Mouse (Mus musculus) erythroblast, embryonic 14.5 days (primary cell): ENCODE data around the gene Zc2hc1b. TPM values are rescaled to one million over a fixed set of nuclear protein-coding genes. Genes with fewer than 3 reads are reported as not detected.
"Not testable (repeated sequence)": the region's sequence is repeated elsewhere in the genome, so short reads cannot be mapped to it uniquely, and the experiment has no call there.

ENCODE experiments used
- H3K27me3 ChIP-seq: 2 replicates; pipeline ENCODE4 v1.6.1; 2012; ENCODE audit warnings: inconsistent platforms; ENCODE audit not compliant: control insufficient read depth
- H3K36me3 ChIP-seq: 2 replicates; pipeline ENCODE4 v1.6.1; 2012; ENCODE audit warnings: mild to moderate bottlenecking, inconsistent platforms; ENCODE audit not compliant: control insufficient read depth
- H3K4me1 ChIP-seq: 2 replicates; pipeline ENCODE4 v1.6.1; 2012; ENCODE audit warnings: inconsistent platforms; ENCODE audit not compliant: control insufficient read depth
- H3K4me3 ChIP-seq: replicated peaks from 2 replicates; pipeline ENCODE3; 2012; ENCODE audit warnings: moderate library complexity, mild to moderate bottlenecking, inconsistent platforms
- H3K9me3 ChIP-seq: 2 replicates; pipeline ENCODE4 v1.6.1; 2012; ENCODE audit warnings: low read length, inconsistent platforms, mixed read lengths; ENCODE audit not compliant: control insufficient read depth
- GATA1 ChIP-seq: IDR thresholded peaks from 2 replicates; pipeline ENCODE4 v1.6.1; 2012; ENCODE audit warnings: low read length, inconsistent platforms, mixed read lengths
- TAL1 ChIP-seq: IDR thresholded peaks from 3 replicates; pipeline ENCODE4 v1.6.1; 2012; ENCODE audit warnings: low read length, inconsistent platforms, mixed read lengths
- polyA plus RNA-seq: library from polyadenylated mRNA; stranded (reverse); fragments of >175 nt; gene quantifications from 2 replicates; pipeline ENCODE4 v1.2.3, GENCODE M21; 2012

Zc2hc1b gene
- polyA plus RNA-seq, 1 experiment: not detected

GRCm38 (mm10) chr10:13209061-13209460 is 31.2 kb upstream of the Zc2hc1b start:
- no peak overlapping the region for H3K4me3 ChIP-seq
- H3K36me3 ChIP-seq: no peaks in the 10 kb centered on the region
- no peaks in the 10 kb centered on the region for H3K4me1 ChIP-seq
- TF ChIP-seq TAL1 (no peak), GATA1 (no peak)
- no peaks in the 10 kb centered on the region for H3K9me3 ChIP-seq
- no peaks in the 10 kb centered on the region for H3K27me3 ChIP-seq

GRCm38 (mm10) chr10:13201741-13202293 is 24.0 kb upstream of the Zc2hc1b start:
- no peaks in the 10 kb centered on the region for H3K9me3 ChIP-seq
- H3K4me1 ChIP-seq: peaks cover 25% of the 10 kb centered on the region
- no peak for TF ChIP-seq TAL1
- peak; percentile 15; the same call in 1 of the 2 replicates for TF ChIP-seq GATA1
- peak overlapping the region; percentile 22 for H3K4me3 ChIP-seq
- H3K36me3 ChIP-seq: no peaks in the 10 kb centered on the region
- H3K27me3 ChIP-seq: no peaks in the 10 kb centered on the region

- H3K9me3 ChIP-seq: no peaks in the 10 kb centered on the region
- no peaks in the 10 kb centered on the region for H3K27me3 ChIP-seq
- no peaks in the 10 kb centered on the region for H3K36me3 ChIP-seq
- TF ChIP-seq GATA1: no peak
- no peak for TF ChIP-seq TAL1
- H3K4me3 ChIP-seq: no peak overlapping the region
- H3K4me1 ChIP-seq: peaks cover 25% of the 10 kb centered on the region
Measured at GRCm38 (mm10) chr10:13200862-13201261, 23.0 kb upstream of the Zc2hc1b start.

GRCm38 (mm10) chr10:13199234-13199633 is 21.4 kb upstream of the Zc2hc1b start:
- no peaks in the 10 kb centered on the region for H3K9me3 ChIP-seq
- H3K27me3 ChIP-seq: no peaks in the 10 kb centered on the region
- H3K4me3 ChIP-seq: no peak overlapping the region
- no peak for TF ChIP-seq GATA1
- no peak for TF ChIP-seq TAL1
- no peaks in the 10 kb centered on the region for H3K36me3 ChIP-seq
- peaks cover 25% of the 10 kb centered on the region for H3K4me1 ChIP-seq

- TF ChIP-seq GATA1: no peak
- no peak for TF ChIP-seq TAL1
- Histone ChIP-seq H3K36me3 (no peaks in the 10 kb centered on the region), H3K4me1 (peaks cover 31% of the 10 kb centered on the region), H3K9me3 (no peaks in the 10 kb centered on the region), H3K4me3 (no peak overlapping the region), H3K27me3 (no peaks in the 10 kb centered on the region)
Measured at GRCm38 (mm10) chr10:13196872-13197507, 19.2 kb upstream of the Zc2hc1b start.

GRCm38 (mm10) chr10:13193496-13193895 is 15.7 kb upstream of the Zc2hc1b start:
- not testable (repeated sequence) for H3K27me3 ChIP-seq, H3K9me3 ChIP-seq
- peak overlapping the region; percentile 92 for H3K4me3 ChIP-seq
- H3K36me3 ChIP-seq: peaks cover 26% of the 10 kb centered on the region
- H3K4me1 ChIP-seq: peaks cover 18% of the 10 kb centered on the region

GRCm38 (mm10) chr10:13192731-13193351 is 15.0 kb upstream of the Zc2hc1b start, which contains the start of gene Ltv1:
TSS of gene Ltv1 (minus strand) at chr10:13193168.
- TF ChIP-seq TAL1: no peak
- H3K27me3 ChIP-seq: no peaks in the 10 kb centered on the region
- H3K36me3 ChIP-seq: peaks cover 31% of the 10 kb centered on the region
- no peaks in the 10 kb centered on the region for H3K9me3 ChIP-seq
- peak within 1 kb of the TSS; percentile 92 for H3K4me3 ChIP-seq
- H3K4me1 ChIP-seq: peaks cover 18% of the 10 kb centered on the region

- peaks cover 59% of the 10 kb centered on the region for H3K36me3 ChIP-seq
- no peak for TF ChIP-seq TAL1
- TF ChIP-seq GATA1: no peak
- no peaks in the 10 kb centered on the region for H3K27me3 ChIP-seq
- no peak overlapping the region for H3K4me3 ChIP-seq
- no peaks in the 10 kb centered on the region for H3K9me3 ChIP-seq
- peaks cover 18% of the 10 kb centered on the region for H3K4me1 ChIP-seq
Measured at GRCm38 (mm10) chr10:13189881-13190280, 12.1 kb upstream of the Zc2hc1b start.

- peaks cover 85% of the 10 kb centered on the region for H3K36me3 ChIP-seq
- TF ChIP-seq GATA1 (no peak), TAL1 (no peak)
- no peak overlapping the region for H3K4me3 ChIP-seq
- peaks cover 1% of the 10 kb centered on the region; the same call in 1 of the 2 replicates for H3K4me1 ChIP-seq
- H3K9me3 ChIP-seq: no peaks in the 10 kb centered on the region
- H3K27me3 ChIP-seq: no peaks in the 10 kb centered on the region
Measured at GRCm38 (mm10) chr10:13186754-13187153, 8.9 kb upstream of the Zc2hc1b start.
